Mouse (Mus musculus) neutrophil, adult 5-6 weeks (primary cell): ENCODE measurements around the gene Grip2. TPM values are rescaled to one million over a fixed set of nuclear protein-coding genes. Genes with fewer than 3 reads are reported as not detected.

Experiments used
- ATAC-seq: fragments of 151-379, 151-347 bp; 2 replicates; pipeline ENCODE4 v1.8.0; 2017; ENCODE audit warnings: mild to moderate bottlenecking, moderate TSS enrichment; ENCODE audit not compliant: insufficient number of reproducible peaks, poor library complexity, low FRiP score, severe bottlenecking; ENCODE audit errors: extremely low read depth
- total RNA-seq: library from RNA; stranded (forward); fragments of 200-1000 nt; gene quantifications from 2 replicates; pipeline ENCODE4 v1.2.3, GENCODE M21; 2017

The Grip2 gene
- not detected in 2 replicates for total RNA-seq

- ATAC-seq = no peak
Observed at GRCm38 (mm10) chr6:91827016-91827570, at the start of gene Grip2. Grip2 (minus strand) TSS chr6:91827250.

GRCm38 (mm10) chr6:91872781-91873180, 45.7 kb upstream of the Grip2 start:
- ATAC-seq = no peak

GRCm38 (mm10) chr6:91868091-91868490, 41.0 kb upstream of the Grip2 start:
- ATAC-seq = no peak

GRCm38 (mm10) chr6:91865601-91866000, 38.6 kb upstream of the Grip2 start:
- ATAC-seq = no peak

GRCm38 (mm10) chr6:91864595-91864994, 37.5 kb upstream of the Grip2 start:
- ATAC-seq = no peak

GRCm38 (mm10) chr6:91862848-91863247, 35.8 kb upstream of the Grip2 start:
- no peak for ATAC-seq

GRCm38 (mm10) chr6:91858339-91858738, 31.3 kb upstream of the Grip2 start:
- ATAC-seq = no peak

GRCm38 (mm10) chr6:91852550-91852949, 25.5 kb upstream of the Grip2 start:
- ATAC-seq = no peak

- ATAC-seq = no peak
Observed at GRCm38 (mm10) chr6:91843628-91844153, 16.6 kb upstream of the Grip2 start.

GRCm38 (mm10) chr6:91842897-91843627, 16.0 kb upstream of the Grip2 start:
- ATAC-seq = no peak

GRCm38 (mm10) chr6:91839010-91839871, 12.2 kb upstream of the Grip2 start:
- no peak for ATAC-seq

- ATAC-seq = no peak
Observed at GRCm38 (mm10) chr6:91832863-91833440, 5.9 kb upstream of the Grip2 start.

- ATAC-seq = no peak
Observed at GRCm38 (mm10) chr6:91827926-91828325, 876 bp upstream of the Grip2 start.

- ATAC-seq = no peak
Observed at GRCm38 (mm10) chr6:91818271-91818670, 8.8 kb downstream of the Grip2 start.

GRCm38 (mm10) chr6:91815976-91816375, 11.1 kb downstream of the Grip2 start:
- ATAC-seq = no peak

- ATAC-seq = no peak
Observed at GRCm38 (mm10) chr6:91813611-91814010, 13.4 kb downstream of the Grip2 start.

- no peak for ATAC-seq
Observed at GRCm38 (mm10) chr6:91810007-91810406, 17.0 kb downstream of the Grip2 start.

GRCm38 (mm10) chr6:91808022-91808421, 19.0 kb downstream of the Grip2 start:
- ATAC-seq = no peak

- ATAC-seq = no peak
Observed at GRCm38 (mm10) chr6:91807169-91807568, 19.9 kb downstream of the Grip2 start.
